ENCODE assay signal across 12 mouse cellular contexts in genomic region chr5:36900189-36900619, GRCm38 (mm10). TPM values are rescaled to one million over a fixed set of nuclear protein-coding genes. Genes with fewer than 3 reads are reported as not detected.
A peak's percentile ranks its signal among the peaks of the same experiment; 100 is the strongest.
DNase-seq lines count a peak whose midpoint lies in the region; ATAC-seq and TF ChIP-seq lines count a peak whose summit lies in the region.
"Had no signal": no experiment of that assay in that cellular context is flagged by ENCODE, and none has a peak within 500 bp of the region (broad histone marks: within the 10 kb centered on the region; RNA-seq: fewer than 3 reads in every experiment).

No protein-coding gene starts in this region.

- H3K4me1 ChIP-seq in hindbrain, embryonic 13.5 days (replicated peaks): peaks cover 47% of the 10 kb centered on the region
- peaks cover 13% of the 10 kb centered on the region; the same call in 1 of the 2 replicates for H3K4me1 ChIP-seq in hindbrain, embryonic 10.5 days (replicated peaks)
- H3K4me1 ChIP-seq in hindbrain, postnatal 0 days (ENCODE audit: insufficient read depth, low read length): peaks cover 44% of the 10 kb centered on the region
- H3K4me1 ChIP-seq: limb, embryonic 15.5 days had no signal

- peak overlapping the region; percentile 63 for H3K27ac ChIP-seq in hindbrain, embryonic 13.5 days
- H3K27ac ChIP-seq in hindbrain, embryonic 10.5 days: no peak overlapping the region
- peak overlapping the region; percentile 65 for H3K27ac ChIP-seq in hindbrain, postnatal 0 days
- H3K27ac ChIP-seq in gastrocnemius, adult 2 months: no peak overlapping the region
- H3K27ac ChIP-seq: embryonic facial prominence, embryonic 13.5 days; limb, embryonic 15.5 days; stomach, postnatal 0 days had no signal

- intact Hi-C loops in gastrocnemius, adult 2 months (cut with DNase I): no loop called here

- no peak for ATAC-seq in hindbrain, embryonic 13.5 days (ENCODE audit: low FRiP score)
- no peak; the same call in 1 of the 2 replicates for ATAC-seq in hindbrain, postnatal 0 days
- ATAC-seq: Patski had no signal

- H3K36me3 ChIP-seq in hindbrain, embryonic 13.5 days: no peaks in the 10 kb centered on the region
- no peaks in the 10 kb centered on the region for H3K36me3 ChIP-seq in hindbrain, embryonic 10.5 days
- H3K36me3 ChIP-seq in hindbrain, postnatal 0 days (ENCODE audit: insufficient read depth, low read length): no peaks in the 10 kb centered on the region
- H3K36me3 ChIP-seq: embryonic facial prominence, embryonic 13.5 days; limb, embryonic 15.5 days had no signal

- no peak overlapping the region for H3K9ac ChIP-seq in hindbrain, embryonic 13.5 days
- no peak overlapping the region for H3K9ac ChIP-seq in hindbrain, postnatal 0 days (replicated peaks; ENCODE audit: low read length)
- H3K9ac ChIP-seq: embryonic facial prominence, embryonic 13.5 days; limb, embryonic 15.5 days had no signal

- no peak for DNase-seq in hindbrain, embryonic 10.5 days (ENCODE audit: low spot score)
- DNase-seq in 3T3-L1 (ENCODE audit: low read depth, low spot score): peak; percentile 12
- peak; percentile 43 for DNase-seq in adipocyte (ENCODE audit: low spot score)
- DNase-seq in hindbrain, postnatal 0 days (ENCODE audit: low spot score): peak; percentile 76
- no peak for DNase-seq in spleen, postnatal 14 days (ENCODE audit: low spot score in 2 of 2)
- DNase-seq in spleen, adult 18-20 months: no peak
- DNase-seq in gastrocnemius, adult 2 months: no peak

- H3K9me3 ChIP-seq in hindbrain, embryonic 13.5 days: no peaks in the 10 kb centered on the region
- peaks cover 3% of the 10 kb centered on the region; the same call in 1 of the 2 replicates for H3K9me3 ChIP-seq in hindbrain, embryonic 10.5 days
- no peaks in the 10 kb centered on the region for H3K9me3 ChIP-seq in hindbrain, postnatal 0 days (ENCODE audit: low read length)
- H3K9me3 ChIP-seq: embryonic facial prominence, embryonic 13.5 days; limb, embryonic 15.5 days had no signal

- TF ChIP-seq CTCF in hindbrain, postnatal 0 days (IDR thresholded peaks at IDR 0.05; ENCODE audit: low read depth): no peak
- TF ChIP-seq CTCF in gastrocnemius, adult 2 months (IDR thresholded peaks at IDR 0.05): no peak

- peaks cover 7% of the 10 kb centered on the region; the same call in 1 of the 2 replicates for H3K27me3 ChIP-seq in hindbrain, embryonic 13.5 days
- no peaks in the 10 kb centered on the region for H3K27me3 ChIP-seq in hindbrain, embryonic 10.5 days (ENCODE audit: insufficient read depth, poor library complexity, severe bottlenecking)
- no peaks in the 10 kb centered on the region for H3K27me3 ChIP-seq in hindbrain, postnatal 0 days (ENCODE audit: insufficient read depth, low read length)
- H3K27me3 ChIP-seq: embryonic facial prominence, embryonic 13.5 days had no signal

- H3K4me3 ChIP-seq in hindbrain, embryonic 13.5 days: no peak overlapping the region
- no peak overlapping the region for H3K4me3 ChIP-seq in hindbrain, embryonic 10.5 days
- H3K4me3 ChIP-seq in hindbrain, postnatal 0 days (ENCODE audit: low read length): no peak overlapping the region
- no peak overlapping the region for H3K4me3 ChIP-seq in gastrocnemius, adult 2 months
- H3K4me3 ChIP-seq: embryonic facial prominence, embryonic 13.5 days; limb, embryonic 15.5 days had no signal

- WGBS in hindbrain, embryonic 13.5 days: 51% methylated on average over 6 of the region's 6 CpGs
- 71% methylated on average over 6 of the region's 6 CpGs for WGBS in hindbrain, embryonic 10.5 days
- 32% methylated on average over 6 of the region's 6 CpGs for WGBS in hindbrain, postnatal 0 days

- no peak overlapping the region for H3K4me2 ChIP-seq in hindbrain, embryonic 13.5 days
- no peak overlapping the region for H3K4me2 ChIP-seq in hindbrain, postnatal 0 days (ENCODE audit: low read depth, low read length)
- H3K4me2 ChIP-seq: embryonic facial prominence, embryonic 13.5 days; limb, embryonic 15.5 days had no signal

RNA-seq across cellular contexts. Expression of gene Ppp2r2c, which starts 31.9 kb away (rescaled TPM):
- 24.6 and 26.7 TPM in 2 replicates for polyA plus RNA-seq in hindbrain, embryonic 13.5 days (2015; fragmentation: Nextera tagmentation; extraction: Ambion mirVana)
- polyA plus RNA-seq in hindbrain, embryonic 10.5 days (2016; fragmentation: Nextera tagmentation; extraction: Ambion mirVana): 1.1 and 1.6 TPM in 2 replicates
- 255 and 263 TPM in 2 replicates for total RNA-seq in hindbrain, postnatal 0 days (2014; rRNA removed)
- polyA plus RNA-seq in hindbrain, postnatal 0 days (2015; fragmentation: Nextera tagmentation; extraction: Ambion mirVana): 103 and 105 TPM in 2 replicates
- total RNA-seq in gastrocnemius, adult 2 months (2021): under 1 TPM; 0.17 to 0.18 TPM

Comparison
In these comparisons a context has a peak if more than half of its experiments do, and no peak if none do; other contexts are left out.
1. H3K27ac ChIP-seq: peak in hindbrain, embryonic 13.5 days (single experiment) and hindbrain, postnatal 0 days (single experiment); none in hindbrain, embryonic 10.5 days (single experiment) and gastrocnemius, adult 2 months (single experiment).
2. DNase-seq: peak in 3T3-L1 (single experiment), adipocyte (single experiment) and hindbrain, postnatal 0 days (single experiment); none in hindbrain, embryonic 10.5 days (single experiment), spleen, postnatal 14 days (0 of 2), spleen, adult 18-20 months (0 of 2) and gastrocnemius, adult 2 months (single experiment).